Mouse (Mus musculus) thymus, adult 2 months (tissue): Measurements from ENCODE around the gene Rnf2. TPM values are rescaled to one million over a fixed set of nuclear protein-coding genes. Genes with fewer than 3 reads are reported as not detected.

Source experiments
- DNase-seq: peaks from one replicate; pipeline ENCODE4 v3.0.0; 2021
- H3K27ac ChIP-seq: fragments of 200-500 bp; 2 replicates; pipeline ENCODE4 v1.5.1; 2012; ENCODE audit warnings: low read length, control low read depth; ENCODE audit not compliant: control insufficient read depth, insufficient read depth
- H3K27me3 ChIP-seq: fragments of 200-500 bp; 2 replicates; pipeline ENCODE4 v1.6.1; 2012; ENCODE audit warnings: mild to moderate bottlenecking, low read length, moderate library complexity, mixed read lengths; ENCODE audit not compliant: control insufficient read depth, insufficient read depth
- H3K36me3 ChIP-seq: fragments of 200-500 bp; 2 replicates; pipeline ENCODE4 v1.6.1; 2012; ENCODE audit warnings: mild to moderate bottlenecking, low read length, moderate library complexity; ENCODE audit not compliant: control insufficient read depth, insufficient read depth
- H3K4me1 ChIP-seq: fragments of 200-500 bp; replicated peaks from 2 replicates; pipeline ENCODE4 v1.6.1; 2012; ENCODE audit warnings: low read length; ENCODE audit not compliant: control insufficient read depth, insufficient read depth
- H3K4me3 ChIP-seq: fragments of 200-500 bp; 2 replicates; pipeline ENCODE4 v1.5.1; 2012; ENCODE audit warnings: mild to moderate bottlenecking, low read length, control low read depth, moderate library complexity; ENCODE audit not compliant: control insufficient read depth, insufficient read depth
- CTCF ChIP-seq: fragments of 200-500 bp; IDR thresholded peaks from 2 replicates; pipeline ENCODE4 v1.5.1; 2012; ENCODE audit warnings: mild to moderate bottlenecking, control low read depth, low read length, moderate library complexity, borderline replicate concordance; ENCODE audit not compliant: control insufficient read depth, poor library complexity, insufficient read depth; ENCODE audit errors: extremely low read depth
- POLR2A ChIP-seq: fragments of 200-500 bp; IDR thresholded peaks from 2 replicates; pipeline ENCODE4 v1.6.1; 2012; ENCODE audit warnings: mild to moderate bottlenecking, low read length, control low read depth, moderate library complexity; ENCODE audit not compliant: control insufficient read depth, poor library complexity, insufficient read depth; ENCODE audit errors: extremely low read depth
- WGBS: fragments of 180-500 bp; shearing (Covaris S2); methylation state at CpG from one replicate; pipeline ENCODE4 v1.1.7; 2018; 5-methylcytosine and 5-hydroxymethylcytosine counted together
- polyA plus RNA-seq: library from polyadenylated mRNA; depleted of rRNA; stranded (reverse); fragments of >200 nt; gene quantifications from 2 replicates; pipeline ENCODE4 v1.2.3, GENCODE M21; 2012; rRNA removed

Rnf2 gene
- polyA plus RNA-seq, result 30.4 and 36.5 TPM in 2 replicates

DNA sequence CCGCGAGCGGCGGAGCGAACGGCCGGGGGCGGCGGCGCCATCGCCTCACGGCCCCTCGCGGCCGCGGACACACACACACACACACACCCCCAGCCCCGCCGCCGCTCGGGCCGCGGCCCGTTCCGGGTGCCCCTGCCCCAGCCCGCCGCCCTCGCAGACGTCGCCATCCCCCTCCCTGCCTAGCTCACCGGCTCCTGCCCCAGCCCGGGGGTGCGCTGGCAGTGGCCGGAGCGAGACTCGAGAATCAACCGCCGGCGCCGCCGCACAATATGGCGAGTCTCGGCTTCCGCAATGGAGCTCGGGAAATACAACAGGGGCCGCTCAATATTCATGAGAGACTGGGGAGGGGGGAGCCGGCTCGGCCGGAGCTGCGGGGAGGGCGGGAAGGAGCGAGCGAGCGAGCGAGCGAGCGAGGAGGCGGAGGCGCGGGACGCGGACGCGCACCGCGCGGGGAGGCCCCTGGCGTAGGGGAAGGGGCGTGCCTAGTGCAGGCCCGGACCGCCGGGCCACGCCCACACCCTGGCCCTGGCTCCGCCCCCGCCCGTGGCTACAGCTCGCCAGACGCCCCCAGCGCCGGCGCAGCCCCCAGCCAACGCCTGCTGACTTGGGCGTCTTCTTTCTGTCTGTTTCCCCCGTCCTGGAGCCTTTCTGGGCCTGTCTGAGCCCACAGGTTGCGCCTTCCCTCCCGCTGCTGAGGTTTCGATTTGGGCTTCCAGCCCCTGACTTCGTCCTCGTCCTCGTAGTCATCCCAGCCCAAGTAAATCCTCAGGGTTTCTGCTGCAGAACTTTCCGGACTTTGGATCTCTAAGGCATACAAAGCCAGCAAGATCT is at the start of gene Rnf2:
Gene Rnf2 (minus strand): TSS at position 425 of the 831 bp plus-strand sequence.
- Histone ChIP-seq H3K4me1 (peaks cover 4% of the 10 kb centered on the region; the same call in 1 of the 2 replicates), H3K27me3 (no peaks in the 10 kb centered on the region), H3K36me3 (no peaks in the 10 kb centered on the region), H3K4me3 (peak within 1 kb of the TSS; percentile 77), H3K27ac (peak within 1 kb of the TSS; percentile 47; the same call in 1 of the 2 replicates)
- WGBS, result under 1% methylated on average over 89 of the region's 90 CpGs
- peak; percentile 94 for DNase-seq
- peak; percentile 90 for TF ChIP-seq POLR2A
- peak; percentile 44; the same call in 1 of the 2 replicates for TF ChIP-seq CTCF

DNA sequence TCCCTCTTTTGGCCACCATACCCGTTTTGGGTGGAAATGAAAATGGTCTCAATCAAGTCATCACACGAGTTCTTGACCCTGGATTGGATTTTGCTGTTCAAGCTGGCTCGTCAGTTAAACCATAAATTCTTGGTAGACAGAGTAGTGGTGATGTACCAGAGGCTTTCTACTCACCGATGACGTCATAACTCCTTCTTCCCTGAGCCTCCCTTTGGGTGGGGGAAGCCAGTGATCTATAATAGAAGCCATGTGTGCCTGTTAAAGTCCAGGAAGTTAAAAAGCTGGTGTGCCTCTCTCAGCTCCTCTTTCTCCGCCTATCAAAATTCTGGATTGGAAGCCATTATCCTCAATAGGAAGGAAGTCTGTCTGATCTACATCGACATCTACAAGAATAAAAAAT is 49.0 kb upstream of the Rnf2 start:
- H3K4me1 ChIP-seq, result no peaks in the 10 kb centered on the region
- no peak for DNase-seq
- no peak overlapping the region for H3K4me3 ChIP-seq
- no peak overlapping the region for H3K27ac ChIP-seq
- no peaks in the 10 kb centered on the region for H3K36me3 ChIP-seq
- WGBS, result 89% methylated on average over 7 of the region's 7 CpGs
- H3K27me3 ChIP-seq, result no peaks in the 10 kb centered on the region
- TF ChIP-seq POLR2A (no peak), CTCF (no peak)

DNA sequence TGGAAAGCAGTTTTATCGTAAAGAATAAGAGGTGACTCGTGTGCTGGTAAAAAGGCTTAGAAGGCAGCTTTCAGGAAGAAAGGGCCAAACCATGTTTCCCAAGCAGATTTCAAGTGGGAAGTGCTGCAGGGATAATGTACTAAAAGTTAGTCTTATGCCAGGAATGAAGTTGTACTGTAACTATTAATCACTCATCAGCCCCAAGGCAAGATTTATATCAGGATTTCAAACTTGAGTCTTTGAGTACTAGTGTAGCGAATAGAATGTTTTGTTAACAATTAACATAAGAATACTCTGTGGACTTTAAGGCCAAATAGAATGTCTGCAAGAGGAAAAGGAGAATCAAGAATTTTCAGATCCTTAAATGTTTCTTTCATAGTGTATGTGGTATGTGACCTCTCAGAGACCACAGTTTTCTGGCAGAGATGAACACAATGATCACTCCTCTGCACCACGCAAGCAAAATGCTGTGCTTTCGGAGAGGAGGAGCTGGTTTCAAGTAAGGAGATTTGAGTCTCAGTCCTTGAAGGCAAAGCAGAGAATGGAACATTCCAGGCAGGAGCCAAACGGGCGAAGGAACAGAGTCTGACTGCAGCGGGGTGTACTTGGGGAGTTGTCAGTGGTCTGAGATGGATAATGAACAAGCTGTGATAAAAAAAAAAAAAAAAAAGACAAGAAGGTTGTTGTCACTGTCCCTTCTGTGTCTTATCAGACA is 48.3 kb upstream of the Rnf2 start:
- Histone ChIP-seq H3K4me1 (no peaks in the 10 kb centered on the region), H3K27me3 (no peaks in the 10 kb centered on the region), H3K36me3 (no peaks in the 10 kb centered on the region), H3K4me3 (no peak overlapping the region), H3K27ac (no peak overlapping the region)
- TF ChIP-seq CTCF, result no peak
- TF ChIP-seq POLR2A, result no peak
- no peak for DNase-seq
- 95% methylated on average over 8 of the region's 8 CpGs for WGBS

DNA sequence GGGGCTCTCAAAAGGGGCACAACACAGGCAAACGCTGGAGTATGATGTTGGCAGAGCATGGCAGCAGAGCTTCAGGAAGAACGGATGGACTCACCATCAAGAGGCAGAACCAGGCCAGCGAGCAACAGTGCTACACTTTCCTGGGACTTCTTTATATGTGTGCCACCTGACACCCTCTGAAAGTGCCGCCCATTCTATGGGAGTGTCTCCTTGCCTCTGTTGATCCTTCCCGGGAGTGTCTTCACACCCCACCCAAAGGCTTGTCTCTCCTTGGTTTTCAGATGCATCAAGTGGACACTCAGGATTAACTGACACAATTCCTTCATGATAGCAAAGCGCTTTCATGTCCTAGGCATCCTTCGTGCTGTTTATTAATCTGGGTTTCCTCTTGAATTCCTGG is 44.8 kb upstream of the Rnf2 start:
- 88% methylated on average over 7 of the region's 7 CpGs for WGBS
- TF ChIP-seq CTCF, result no peak
- TF ChIP-seq POLR2A, result no peak
- no peaks in the 10 kb centered on the region for H3K4me1 ChIP-seq
- DNase-seq, result no peak
- no peak overlapping the region for H3K4me3 ChIP-seq
- no peaks in the 10 kb centered on the region for H3K27me3 ChIP-seq
- H3K27ac ChIP-seq, result no peak overlapping the region
- H3K36me3 ChIP-seq, result no peaks in the 10 kb centered on the region

DNA sequence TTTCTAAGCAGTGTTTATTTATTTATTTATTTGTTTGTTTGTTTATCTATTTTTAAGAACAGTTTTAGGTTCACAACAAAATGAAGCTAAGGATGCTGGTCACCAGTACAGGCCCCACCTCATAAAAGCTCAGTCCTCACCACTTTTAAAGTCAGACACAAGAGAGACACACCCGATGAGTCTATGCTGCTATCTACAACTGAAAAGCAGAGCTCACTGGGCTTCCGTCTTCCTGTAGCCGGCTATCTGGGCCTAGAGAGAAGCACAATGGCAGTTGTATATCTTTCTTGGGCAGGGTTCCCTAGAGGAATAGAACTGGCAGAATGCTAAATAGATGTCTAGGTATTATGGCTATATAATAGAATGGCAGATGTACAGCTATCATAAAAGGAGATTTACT is 43.8 kb upstream of the Rnf2 start:
- 97% methylated on average over 3 of the region's 3 CpGs for WGBS
- Histone ChIP-seq H3K27ac (no peak overlapping the region), H3K4me1 (no peaks in the 10 kb centered on the region), H3K27me3 (no peaks in the 10 kb centered on the region), H3K36me3 (no peaks in the 10 kb centered on the region), H3K4me3 (no peak overlapping the region)
- DNase-seq, result no peak
- TF ChIP-seq CTCF, result no peak
- TF ChIP-seq POLR2A, result no peak

DNA sequence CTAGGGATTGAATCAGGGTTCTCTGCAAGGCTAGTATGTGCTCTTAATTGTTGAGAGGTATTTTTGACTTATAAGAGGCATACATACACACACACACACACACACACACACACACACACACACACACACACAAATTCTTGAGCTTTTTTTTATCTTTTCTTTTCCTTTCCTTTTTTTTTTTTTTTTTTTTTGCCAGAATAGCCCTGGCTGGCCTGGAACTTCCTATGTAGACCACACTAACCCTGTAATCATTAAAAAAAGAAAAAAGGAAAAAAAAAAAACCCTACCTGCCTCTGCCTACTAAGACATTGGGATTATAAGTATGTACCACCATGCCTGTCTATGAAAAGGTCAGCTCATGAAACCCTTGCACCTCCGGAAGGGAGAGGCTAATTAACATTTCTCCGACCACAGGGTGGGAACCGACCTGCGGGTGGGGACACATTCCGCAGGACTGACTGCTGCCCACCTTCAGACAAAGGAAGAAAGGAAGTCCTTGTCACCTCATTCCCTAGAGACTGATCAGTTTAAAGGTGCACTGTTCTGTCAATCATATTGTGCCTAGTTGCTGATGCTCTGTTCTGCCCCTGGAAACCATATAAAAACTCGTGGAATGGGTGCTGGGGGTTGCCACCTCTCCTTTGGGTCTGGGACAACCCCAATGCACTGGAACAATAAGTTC is 43.2 kb upstream of the Rnf2 start:
- 91% methylated on average over 6 of the region's 6 CpGs for WGBS

More for the DNA sequence above, 43.2 kb upstream of the Rnf2 start:
- H3K4me1 ChIP-seq, result no peaks in the 10 kb centered on the region
- H3K4me3 ChIP-seq, result no peak overlapping the region
- no peak for TF ChIP-seq POLR2A
- no peak for TF ChIP-seq CTCF
- H3K27me3 ChIP-seq, result no peaks in the 10 kb centered on the region
- DNase-seq, result no peak
- H3K27ac ChIP-seq, result no peak overlapping the region
- H3K36me3 ChIP-seq, result no peaks in the 10 kb centered on the region
